Mouse (Mus musculus) stomach, postnatal 0 days (tissue): Measurements from ENCODE around the gene Ehd4. TPM values are rescaled to one million over a fixed set of nuclear protein-coding genes. Genes with fewer than 3 reads are reported as not detected.

Source experiments
- ATAC-seq: fragments of 200-750 bp; cut with Nextera tagmentation; 2 replicates; pipeline ENCODE4 v1.8.0; 2017; ENCODE audit not compliant: low FRiP score, low TSS enrichment
- DNase-seq: peaks from one replicate; pipeline ENCODE4 v3.0.0-alpha.2; 2016; ENCODE audit warnings: low spot score
- H3K27ac ChIP-seq: fragments of 300-500 bp; sonication (generic); replicated peaks from 2 replicates; pipeline ENCODE4 v1.5.1; 2014; ENCODE audit warnings: mild to moderate bottlenecking, control low read depth
- H3K27me3 ChIP-seq: fragments of 300-500 bp; sonication (generic); 2 replicates; pipeline ENCODE4 v1.6.1; 2014; ENCODE audit warnings: low read length; ENCODE audit not compliant: control insufficient read depth, insufficient read depth
- H3K36me3 ChIP-seq: fragments of 300-500 bp; sonication (generic); 2 replicates; pipeline ENCODE4 v1.6.1; 2014; ENCODE audit warnings: low read length, mixed read lengths; ENCODE audit not compliant: control insufficient read depth, insufficient read depth
- H3K4me1 ChIP-seq: fragments of 300-500 bp; sonication (generic); replicated peaks from 2 replicates; pipeline ENCODE4 v1.6.1; 2014; ENCODE audit warnings: antibody characterized with exemption; ENCODE audit not compliant: control insufficient read depth, insufficient read depth
- H3K4me2 ChIP-seq: fragments of 300-500 bp; sonication (generic); replicated peaks from 2 replicates; pipeline ENCODE4 v1.6.1; 2014; ENCODE audit warnings: low read depth, mild to moderate bottlenecking, control low read depth, moderate library complexity
- H3K4me3 ChIP-seq: fragments of 300-500 bp; sonication (generic); 2 replicates; pipeline ENCODE4 v1.5.1; 2014; ENCODE audit warnings: low read depth, low read length, control low read depth
- H3K9ac ChIP-seq: fragments of 300-500 bp; sonication (generic); 2 replicates; pipeline ENCODE4 v1.6.1; 2014; ENCODE audit warnings: mild to moderate bottlenecking, low read length, control low read depth, mixed read lengths
- H3K9me3 ChIP-seq: fragments of 300-500 bp; sonication (generic); 2 replicates; pipeline ENCODE4 v1.6.1; 2016; ENCODE audit warnings: low read length; ENCODE audit not compliant: control insufficient read depth
- CTCF ChIP-seq: IDR thresholded peaks from 2 replicates; pipeline ENCODE4 v1.5.1; 2016; ENCODE audit warnings: antibody characterized with exemption, low read depth, mild to moderate bottlenecking, moderate library complexity
- EP300 ChIP-seq: optimal IDR thresholded peaks from 2 replicates; pipeline ENCODE3; 2016; ENCODE audit warnings: antibody characterized with exemption
- WGBS: fragments of 180-500 bp; shearing (Covaris S2); extraction: QIAGEN DNeasy Blood & Tissue Kit; methylation state at CpG from one replicate; pipeline ENCODE4 v1.1.7; 2014; 5-methylcytosine and 5-hydroxymethylcytosine counted together
- polyA plus RNA-seq: library from polyadenylated mRNA; unstranded; fragments of >200 nt; fragmentation: Nextera tagmentation; extraction: Ambion mirVana; gene quantifications from 2 replicates; pipeline ENCODE4 v1.2.1, GENCODE M21; 2015

The Ehd4 gene
- polyA plus RNA-seq, 1 experiment from 2014 or later, result 75.1 TPM

DNA sequence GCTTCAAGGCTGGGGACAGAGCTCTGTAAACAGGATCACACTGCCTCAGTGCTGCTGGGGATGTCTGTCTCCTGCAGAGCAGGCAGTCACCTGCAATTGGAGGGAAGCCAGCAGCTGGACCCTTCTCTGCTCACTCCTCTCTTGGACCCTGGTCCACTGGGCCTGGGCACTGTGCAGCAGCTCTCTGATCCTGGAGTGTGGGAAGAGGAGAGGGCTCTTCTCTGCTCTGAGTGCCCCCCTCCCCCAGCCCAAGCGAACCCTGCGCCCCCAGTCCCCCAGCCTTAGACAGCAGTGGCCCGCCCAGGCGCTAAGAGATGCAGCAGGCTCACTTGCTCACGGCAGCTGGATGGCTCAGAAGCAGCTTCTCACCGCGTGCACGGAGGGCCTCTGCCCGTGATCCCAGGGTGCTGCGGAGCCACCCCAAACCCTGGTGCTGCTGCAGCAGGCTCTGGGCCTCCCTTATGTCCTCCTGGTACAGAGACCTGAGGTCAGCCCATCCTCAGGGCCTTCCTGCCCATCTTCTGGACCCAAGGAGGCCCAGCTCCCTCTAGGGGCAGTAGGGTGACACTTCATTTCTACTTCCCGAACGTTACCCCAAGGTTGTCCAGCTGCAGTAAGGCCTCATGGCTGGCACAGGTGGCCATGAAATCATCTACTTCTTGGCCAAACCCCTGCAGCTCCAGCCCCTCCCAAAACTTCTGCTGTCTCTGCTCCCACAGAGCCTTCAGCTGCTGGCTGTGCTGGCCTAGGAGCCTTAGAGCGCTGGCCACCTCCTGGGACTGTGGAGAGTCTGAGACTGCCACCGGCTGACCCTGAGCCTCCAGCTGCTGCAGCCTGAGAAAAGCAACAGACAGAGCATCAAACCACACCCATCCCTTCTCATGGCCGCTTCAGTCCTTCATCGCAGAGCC is 85.6 kb downstream of the Ehd4 start:
- peak; percentile 21; the same call in 1 of the 2 replicates for ATAC-seq
- Histone ChIP-seq H3K4me3 (no peak overlapping the region), H3K36me3 (no peaks in the 10 kb centered on the region), H3K27ac (no peak overlapping the region), H3K4me2 (no peak overlapping the region), H3K27me3 (no peaks in the 10 kb centered on the region), H3K9me3 (no peaks in the 10 kb centered on the region), H3K9ac (no peak overlapping the region), H3K4me1 (no peaks in the 10 kb centered on the region)
- TF ChIP-seq EP300 (no peak), CTCF (peak; percentile 87)
- peak; percentile 44 for DNase-seq
- WGBS, result 39% methylated on average over 12 of the region's 16 CpGs

DNA sequence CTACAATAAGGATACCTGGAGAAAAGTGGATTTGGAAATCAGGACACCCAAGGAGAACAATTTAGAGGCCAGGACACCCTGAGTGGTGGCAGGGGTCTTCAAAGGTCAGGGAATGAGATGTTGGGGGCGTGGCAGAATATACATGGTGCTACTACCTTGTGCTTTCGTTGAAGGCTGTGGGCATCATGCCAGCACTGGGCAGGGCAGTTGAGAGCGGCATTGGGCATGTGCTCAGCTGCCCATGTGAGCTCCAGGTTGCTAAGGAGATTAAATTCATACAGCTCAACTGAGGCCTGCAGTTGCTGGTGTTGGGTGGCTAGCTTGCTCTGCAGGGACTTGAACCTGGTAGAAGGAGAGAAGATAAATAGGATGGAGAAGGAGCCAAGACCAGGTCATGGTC is 88.2 kb downstream of the Ehd4 start:
- ATAC-seq (no peak; the same call in 1 of the 2 replicates), DNase-seq (peak; percentile 63)
- Histone ChIP-seq H3K4me2 (no peak overlapping the region), H3K9ac (no peak overlapping the region), H3K4me3 (no peak overlapping the region), H3K4me1 (no peaks in the 10 kb centered on the region), H3K9me3 (no peaks in the 10 kb centered on the region), H3K36me3 (no peaks in the 10 kb centered on the region), H3K27ac (no peak overlapping the region), H3K27me3 (no peaks in the 10 kb centered on the region)
- no peak for TF ChIP-seq EP300
- no peak for TF ChIP-seq CTCF
- 56% methylated on average over 3 of the region's 3 CpGs for WGBS

DNA sequence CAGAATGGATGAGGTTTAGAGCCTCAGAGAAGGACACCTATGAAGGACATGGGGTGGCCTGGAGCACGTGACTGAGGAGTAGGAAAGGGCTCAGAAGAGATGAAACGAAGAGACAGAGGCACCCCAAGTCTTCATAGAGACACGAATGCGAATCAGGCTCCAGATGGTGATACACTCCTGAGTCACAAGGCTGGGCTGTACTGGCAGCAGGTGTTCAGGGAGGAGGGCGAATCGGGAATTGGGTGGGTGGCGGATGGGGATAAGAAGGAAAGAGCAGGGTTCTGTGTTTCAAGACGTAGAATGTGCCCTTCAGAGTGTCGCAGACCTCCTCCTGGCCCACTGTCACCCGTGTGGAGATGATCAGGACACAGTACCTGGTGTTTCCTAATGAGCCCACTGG is 89.2 kb downstream of the Ehd4 start:
- H3K4me3 ChIP-seq, result no peak overlapping the region
- H3K4me2 ChIP-seq, result no peak overlapping the region
- no peak for ATAC-seq
- H3K9ac ChIP-seq, result no peak overlapping the region
- H3K4me1 ChIP-seq, result 0 out of 2 replicates have a peak, but pooled peaks cover 3% of the 10 kb centered on the region
- DNase-seq, result no peak
- no peaks in the 10 kb centered on the region for H3K9me3 ChIP-seq
- WGBS, result 91% methylated on average over 10 of the region's 10 CpGs
- no peaks in the 10 kb centered on the region for H3K27me3 ChIP-seq
- TF ChIP-seq EP300 (no peak), CTCF (no peak)
- no peak overlapping the region for H3K27ac ChIP-seq
- H3K36me3 ChIP-seq, result no peaks in the 10 kb centered on the region

DNA sequence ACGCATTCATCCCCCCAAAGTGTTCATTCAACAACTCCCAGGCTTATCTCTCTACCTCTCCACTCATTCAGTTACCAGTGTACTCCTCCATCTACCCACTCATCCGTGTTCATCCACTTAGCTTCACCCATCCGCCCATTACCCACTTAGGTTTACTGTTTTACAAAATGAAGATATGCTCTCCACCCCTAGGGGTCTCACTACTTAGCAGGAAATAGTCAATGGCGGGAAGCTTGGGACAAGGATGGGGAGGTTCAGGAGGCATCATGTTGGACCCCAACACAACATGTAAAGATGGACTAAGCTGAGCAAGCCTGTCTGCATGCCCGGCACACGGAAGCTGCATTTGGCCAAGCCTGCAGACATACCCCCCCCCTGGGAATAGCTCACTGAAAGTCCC is 89.8 kb downstream of the Ehd4 start:
- no peak overlapping the region for H3K27ac ChIP-seq
- no peaks in the 10 kb centered on the region for H3K36me3 ChIP-seq
- 79% methylated on average over 6 of the region's 6 CpGs for WGBS
- no peak overlapping the region for H3K4me2 ChIP-seq
- no peaks in the 10 kb centered on the region for H3K27me3 ChIP-seq
- no peak overlapping the region for H3K4me3 ChIP-seq
- TF ChIP-seq EP300, result no peak
- TF ChIP-seq CTCF, result peak; percentile 52
- ATAC-seq (no peak), DNase-seq (no peak)
- no peak overlapping the region for H3K9ac ChIP-seq
- 0 out of 2 replicates have a peak, but pooled peaks cover 3% of the 10 kb centered on the region for H3K4me1 ChIP-seq
- no peaks in the 10 kb centered on the region for H3K9me3 ChIP-seq

DNA sequence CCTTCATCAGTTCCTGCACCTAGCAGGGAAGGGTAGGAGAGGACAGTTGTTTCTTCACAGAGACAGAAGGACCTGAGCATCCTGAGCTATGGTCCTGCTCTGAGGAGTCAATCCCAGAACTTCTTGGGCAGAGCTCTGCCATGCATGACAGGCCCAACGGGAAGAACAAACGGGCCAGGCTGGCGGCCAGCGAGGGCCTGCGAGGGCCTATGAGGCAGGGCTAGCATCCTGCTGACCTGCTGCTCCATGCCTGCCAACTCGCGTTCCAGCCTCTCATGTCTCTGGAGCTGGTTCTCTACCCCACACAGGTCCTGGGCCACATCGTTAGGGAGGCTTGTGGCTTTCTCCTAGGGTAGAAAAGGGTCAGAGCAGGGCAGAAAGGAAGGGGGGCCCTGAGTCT is 92.2 kb downstream of the Ehd4 start:
- ATAC-seq, result no peak
- Histone ChIP-seq H3K9me3 (no peaks in the 10 kb centered on the region), H3K27me3 (no peaks in the 10 kb centered on the region), H3K4me2 (no peak overlapping the region), H3K27ac (no peak overlapping the region), H3K36me3 (no peaks in the 10 kb centered on the region), H3K9ac (no peak overlapping the region), H3K4me1 (0 out of 2 replicates have a peak, but pooled peaks cover 3% of the 10 kb centered on the region), H3K4me3 (no peak overlapping the region)
- no peak for DNase-seq
- WGBS, result 81% methylated on average over 8 of the region's 8 CpGs
- TF ChIP-seq CTCF (no peak), EP300 (no peak)

DNA sequence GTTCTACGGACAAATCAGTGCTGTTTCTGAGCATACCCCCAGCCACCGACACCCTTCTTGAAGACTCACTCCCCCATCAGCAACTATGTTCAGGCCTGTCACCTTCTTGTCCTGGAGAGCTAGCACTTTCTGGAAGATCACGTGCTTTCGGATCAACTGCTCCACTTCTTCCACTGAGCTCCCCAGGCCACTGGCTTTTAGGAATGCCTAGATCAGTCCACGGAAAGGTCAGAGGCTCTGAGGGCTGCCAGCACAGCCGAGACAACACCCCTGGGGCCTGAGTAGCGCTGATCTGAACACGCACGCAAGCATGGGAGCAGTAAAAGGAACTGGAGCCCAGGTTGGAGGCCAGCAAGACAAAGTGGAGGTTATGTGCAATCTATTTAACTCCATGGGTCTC is 93.8 kb downstream of the Ehd4 start:
- no peak overlapping the region for H3K4me3 ChIP-seq
- WGBS, result 71% methylated on average over 9 of the region's 9 CpGs
- 0 out of 2 replicates have a peak, but pooled peaks cover 3% of the 10 kb centered on the region for H3K4me1 ChIP-seq
- DNase-seq (no peak), ATAC-seq (no peak)
- no peak for TF ChIP-seq EP300
- no peak for TF ChIP-seq CTCF
- no peaks in the 10 kb centered on the region for H3K27me3 ChIP-seq
- H3K9ac ChIP-seq, result no peak overlapping the region
- peak overlapping the region; percentile 58 for H3K27ac ChIP-seq
- no peaks in the 10 kb centered on the region for H3K36me3 ChIP-seq
- H3K9me3 ChIP-seq, result no peaks in the 10 kb centered on the region
- H3K4me2 ChIP-seq, result no peak overlapping the region
